Mouse (Mus musculus) liver, embryonic 14.5 days (tissue): ENCODE measurements around the gene Col3a1. TPM values are rescaled to one million over a fixed set of nuclear protein-coding genes. Genes with fewer than 3 reads are reported as not detected.

ENCODE experiments used
- ATAC-seq: fragments of 200-750 bp; cut with Nextera tagmentation; 2 replicates; pipeline ENCODE4 v1.8.0; 2017; ENCODE audit warnings: moderate number of reproducible peaks, mild to moderate bottlenecking, moderate library complexity; ENCODE audit not compliant: insufficient read depth
- DNase-seq, 3 experiments: peaks; one replicate each; pipeline ENCODE4 v3.0.0-alpha.2; 2012 to 2013; ENCODE audit warnings: low read depth in 3 of 3, low spot score in 3 of 3
- H3K27ac ChIP-seq: fragments of 300-500 bp; sonication (generic); 2 replicates; pipeline ENCODE4 v1.5.1; 2014; ENCODE audit warnings: moderate library complexity, mild to moderate bottlenecking, control low read depth, inconsistent platforms
- H3K27me3 ChIP-seq: fragments of 300-500 bp; sonication (generic); 2 replicates; pipeline ENCODE4 v1.6.1; 2014; ENCODE audit warnings: mild to moderate bottlenecking, low read length, moderate library complexity; ENCODE audit not compliant: control insufficient read depth, insufficient read depth
- H3K36me3 ChIP-seq: fragments of 300-500 bp; sonication (generic); replicated peaks from 2 replicates; pipeline ENCODE4 v1.6.1; 2014; ENCODE audit warnings: low read depth; ENCODE audit not compliant: control insufficient read depth, insufficient read depth
- H3K4me1 ChIP-seq, 2 experiments: fragments of 200-500 bp in 1 of 2; fragments of 300-500 bp in 1 of 2; sonication (generic) in 1 of 2; replicated peaks; 2 replicates each; pipeline ENCODE4 v1.6.1; 2012 to 2014; ENCODE audit warnings: antibody characterized with exemption in 1 of 2, inconsistent platforms in 1 of 2, low read length in 1 of 2; ENCODE audit not compliant: control insufficient read depth in 2 of 2, insufficient read depth in 2 of 2
- H3K4me2 ChIP-seq: fragments of 300-500 bp; sonication (generic); 2 replicates; pipeline ENCODE4 v1.6.1; 2014; ENCODE audit warnings: low read depth, mild to moderate bottlenecking, control low read depth, moderate library complexity
- H3K4me3 ChIP-seq, 2 experiments: fragments of 200-500 bp in 1 of 2; fragments of 300-500 bp in 1 of 2; sonication (generic) in 1 of 2; 2 replicates each; pipeline ENCODE4 v1.5.1; 2012 to 2014; ENCODE audit warnings: low read depth in 2 of 2, low read length in 2 of 2, mild to moderate bottlenecking in 2 of 2, control low read depth in 1 of 2, inconsistent platforms in 1 of 2, moderate library complexity in 1 of 2; ENCODE audit not compliant: insufficient read depth in 1 of 2
- H3K9ac ChIP-seq: fragments of 300-500 bp; sonication (generic); replicated peaks from 2 replicates; pipeline ENCODE4 v1.6.1; 2014; ENCODE audit warnings: mild to moderate bottlenecking, control low read depth, moderate library complexity
- H3K9me3 ChIP-seq: fragments of 300-500 bp; sonication (generic); 2 replicates; pipeline ENCODE4 v1.6.1; 2016; ENCODE audit warnings: low read length, mixed read lengths; ENCODE audit not compliant: control insufficient read depth
- CTCF ChIP-seq: IDR thresholded peaks from 2 replicates; pipeline ENCODE4 v1.5.1; 2016; ENCODE audit warnings: antibody characterized with exemption, low read depth, control low read depth
- EP300 ChIP-seq: IDR thresholded peaks from 2 replicates; pipeline ENCODE4 v1.6.1; 2016; ENCODE audit warnings: antibody characterized with exemption, low read depth
- WGBS: fragments of 180-500 bp; shearing (Covaris S2); extraction: QIAGEN DNeasy Blood & Tissue Kit; methylation state at CpG from one replicate; pipeline ENCODE4 v1.1.7; 2014; ENCODE audit not compliant: insufficient replicate concordance; 5-methylcytosine and 5-hydroxymethylcytosine counted together
- polyA plus RNA-seq, 2 experiments: library from polyadenylated mRNA; depleted of rRNA in 1 of 2; stranded (reverse) in 1 of 2; unstranded in 1 of 2; fragments of >200 nt; fragmentation: Nextera tagmentation in 1 of 2; extraction: Ambion mirVana in 1 of 2; gene quantifications; 2 replicates each; pipeline versions ENCODE4 v1.2.1 to v1.2.3; 2012 to 2014

Gene Col3a1
- polyA plus RNA-seq (2012; rRNA removed) = 17.3 and 37.4 TPM in 2 replicates
- polyA plus RNA-seq (2014; fragmentation: Nextera tagmentation; extraction: Ambion mirVana) = 63.6 and 66.8 TPM in 2 replicates

DNA sequence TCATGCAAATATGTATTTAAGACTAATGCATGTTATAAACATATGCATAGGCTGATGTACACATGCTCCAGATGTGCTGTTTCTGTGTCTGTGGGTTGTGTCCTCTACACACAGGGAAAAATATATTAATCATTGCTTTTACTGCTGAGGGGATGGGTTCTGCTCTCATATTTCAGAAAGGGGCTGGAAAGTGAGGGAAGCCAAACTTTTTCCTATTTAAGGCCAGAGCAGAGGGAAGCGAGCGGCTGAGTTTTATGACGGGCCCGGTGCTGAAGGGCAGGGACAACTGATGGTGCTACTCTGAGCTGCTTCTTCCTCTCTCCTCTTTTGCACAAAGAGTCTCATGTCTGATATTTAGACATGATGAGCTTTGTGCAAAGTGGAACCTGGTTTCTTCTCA lies at the start of gene Col3a1:
TSS of gene Col3a1 (plus strand) at position 151 of the 400 bp plus-strand sequence.
- ATAC-seq (no peak), DNase-seq (no peak)
- Histone ChIP-seq H3K27ac (no peak within 1 kb of the TSS), H3K4me2 (no peak within 1 kb of the TSS), H3K36me3 (no peaks in the 10 kb centered on the region), H3K4me1 (no peaks in the 10 kb centered on the region), H3K9me3 (no peaks in the 10 kb centered on the region), H3K4me3 (0 out of 4 replicates have a peak within 1 kb of the TSS, but pooled peaks of 1 of the 2 experiments have one; percentile 13), H3K9ac (no peak within 1 kb of the TSS), H3K27me3 (no peaks in the 10 kb centered on the region)
- WGBS = 67% methylated on average over 4 of the region's 4 CpGs
- TF ChIP-seq EP300 (no peak), CTCF (no peak)

DNA sequence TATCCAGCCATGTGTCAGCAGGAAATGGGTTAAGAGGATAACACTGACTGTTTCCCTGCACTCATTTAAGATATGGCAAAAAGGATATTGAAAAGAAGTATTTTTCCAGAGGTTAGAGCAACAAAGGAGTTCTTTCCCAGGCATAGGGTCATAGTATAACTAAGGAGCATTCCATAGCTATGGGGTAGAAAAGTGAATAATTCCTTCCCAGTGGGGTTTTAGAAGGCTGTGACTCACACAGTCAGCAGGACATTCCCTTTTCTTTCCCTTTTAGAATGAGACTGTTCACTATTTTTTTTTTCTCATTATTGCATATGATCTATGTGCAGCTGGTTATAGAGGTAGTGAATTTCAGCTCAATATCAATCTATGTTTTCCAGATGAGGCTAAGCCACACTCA lies 41.9 kb upstream of the Col3a1 start:
- no peak for ATAC-seq
- Histone ChIP-seq H3K4me1 (no peaks in the 10 kb centered on the region), H3K9me3 (no peaks in the 10 kb centered on the region), H3K4me2 (no peak overlapping the region), H3K27me3 (no peaks in the 10 kb centered on the region), H3K9ac (no peak overlapping the region), H3K4me3 (no peak overlapping the region), H3K27ac (no peak overlapping the region), H3K36me3 (no peaks in the 10 kb centered on the region)
- TF ChIP-seq CTCF = no peak
- no peak for TF ChIP-seq EP300
- DNase-seq = no peak

DNA sequence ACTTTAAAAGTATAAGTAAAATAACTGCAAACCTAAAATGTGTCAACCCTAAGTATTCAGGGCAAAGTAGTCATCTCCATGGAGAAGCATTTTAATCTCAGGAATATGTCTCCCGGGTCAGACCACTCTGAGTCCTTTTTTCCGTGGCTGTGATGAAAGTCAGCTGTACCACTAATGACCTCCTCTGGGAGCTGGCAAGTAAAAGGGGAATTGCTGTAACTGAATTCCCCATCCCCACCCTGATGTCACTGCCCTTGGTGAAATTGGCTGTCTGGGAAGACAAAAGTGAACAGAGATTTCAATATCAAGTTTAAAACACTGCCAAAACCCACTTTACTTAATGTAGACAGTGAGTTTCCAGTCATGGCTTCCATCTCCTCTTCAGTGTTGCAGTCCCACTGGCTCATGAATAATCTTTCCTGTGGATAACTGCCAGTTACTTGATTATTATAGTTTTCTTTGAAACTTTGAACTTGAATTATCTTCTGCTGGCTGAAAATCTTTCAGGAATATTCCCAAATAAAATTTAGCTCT lies 35.3 kb upstream of the Col3a1 start:
- Histone ChIP-seq H3K27ac (no peak overlapping the region), H3K4me2 (no peak overlapping the region), H3K4me1 (no peaks in the 10 kb centered on the region), H3K9ac (no peak overlapping the region), H3K36me3 (no peaks in the 10 kb centered on the region), H3K9me3 (no peaks in the 10 kb centered on the region), H3K4me3 (no peak overlapping the region), H3K27me3 (no peaks in the 10 kb centered on the region)
- 61% methylated on average over 2 of the region's 2 CpGs for WGBS
- no peak for DNase-seq
- TF ChIP-seq CTCF = no peak
- no peak for TF ChIP-seq EP300
- ATAC-seq = no peak

DNA sequence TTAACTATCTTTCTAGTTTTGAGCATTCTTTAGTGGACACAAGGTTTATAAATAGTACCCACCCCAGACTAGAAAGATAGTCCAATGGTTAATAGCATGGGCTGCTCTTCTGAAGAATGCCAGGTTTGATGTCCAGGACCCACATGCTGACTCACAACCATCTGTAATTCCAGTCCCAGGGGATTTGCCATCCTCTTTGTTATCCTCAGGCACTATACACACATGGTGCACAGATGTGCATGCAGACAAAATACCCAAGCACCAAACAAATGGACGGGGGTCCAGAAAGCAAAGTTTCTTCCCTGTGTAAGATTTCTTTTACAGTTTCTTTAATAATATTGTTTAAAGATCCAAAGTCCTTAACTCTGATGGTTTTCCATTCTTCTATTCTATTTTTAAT lies 23.4 kb upstream of the Col3a1 start:
- ATAC-seq (no peak), DNase-seq (no peak)
- Histone ChIP-seq H3K4me1 (no peaks in the 10 kb centered on the region), H3K36me3 (no peaks in the 10 kb centered on the region), H3K27ac (no peak overlapping the region), H3K9me3 (no peaks in the 10 kb centered on the region), H3K4me2 (no peak overlapping the region), H3K4me3 (no peak overlapping the region), H3K27me3 (no peaks in the 10 kb centered on the region), H3K9ac (no peak overlapping the region)
- TF ChIP-seq EP300 (no peak), CTCF (no peak)
- 52% methylated on average over 1 of the region's 1 CpGs for WGBS

DNA sequence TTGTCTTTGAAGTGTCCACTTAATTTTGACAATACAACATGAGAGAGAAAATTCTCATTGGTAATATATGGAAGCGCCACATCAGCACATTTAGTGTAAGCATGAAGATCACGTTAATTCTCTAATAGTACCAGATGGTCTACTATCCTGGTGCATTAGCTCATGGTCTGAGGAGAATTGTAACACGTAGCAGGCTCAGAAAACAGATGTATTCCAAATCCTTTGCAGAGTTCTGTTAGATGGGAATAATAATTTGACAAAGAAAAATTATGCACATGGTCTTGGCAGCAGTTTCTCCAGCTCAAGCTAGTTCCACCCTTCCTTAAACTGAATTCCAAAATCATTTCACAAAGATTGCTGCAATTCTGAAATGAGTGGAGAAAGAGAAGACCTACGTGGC lies 21.3 kb upstream of the Col3a1 start:
- TF ChIP-seq EP300 (no peak), CTCF (no peak)

More for the DNA sequence above, 21.3 kb upstream of the Col3a1 start:
- no peak for ATAC-seq
- 41% methylated on average over 4 of the region's 4 CpGs for WGBS
- no peak overlapping the region for H3K4me3 ChIP-seq
- no peaks in the 10 kb centered on the region for H3K9me3 ChIP-seq
- no peaks in the 10 kb centered on the region for H3K27me3 ChIP-seq
- H3K27ac ChIP-seq = no peak overlapping the region
- no peaks in the 10 kb centered on the region for H3K4me1 ChIP-seq
- no peak overlapping the region for H3K4me2 ChIP-seq
- no peak for DNase-seq
- no peak overlapping the region for H3K9ac ChIP-seq
- H3K36me3 ChIP-seq = no peaks in the 10 kb centered on the region
